Mouse (Mus musculus): ENCODE measurements around the gene Fgfr2. TPM values are rescaled to one million over a fixed set of nuclear protein-coding genes. Genes with fewer than 3 reads are reported as not detected.

Gene Fgfr2
- polyA plus RNA-seq, 1 experiment from 2014 or later = 20.3 TPM

DNA sequence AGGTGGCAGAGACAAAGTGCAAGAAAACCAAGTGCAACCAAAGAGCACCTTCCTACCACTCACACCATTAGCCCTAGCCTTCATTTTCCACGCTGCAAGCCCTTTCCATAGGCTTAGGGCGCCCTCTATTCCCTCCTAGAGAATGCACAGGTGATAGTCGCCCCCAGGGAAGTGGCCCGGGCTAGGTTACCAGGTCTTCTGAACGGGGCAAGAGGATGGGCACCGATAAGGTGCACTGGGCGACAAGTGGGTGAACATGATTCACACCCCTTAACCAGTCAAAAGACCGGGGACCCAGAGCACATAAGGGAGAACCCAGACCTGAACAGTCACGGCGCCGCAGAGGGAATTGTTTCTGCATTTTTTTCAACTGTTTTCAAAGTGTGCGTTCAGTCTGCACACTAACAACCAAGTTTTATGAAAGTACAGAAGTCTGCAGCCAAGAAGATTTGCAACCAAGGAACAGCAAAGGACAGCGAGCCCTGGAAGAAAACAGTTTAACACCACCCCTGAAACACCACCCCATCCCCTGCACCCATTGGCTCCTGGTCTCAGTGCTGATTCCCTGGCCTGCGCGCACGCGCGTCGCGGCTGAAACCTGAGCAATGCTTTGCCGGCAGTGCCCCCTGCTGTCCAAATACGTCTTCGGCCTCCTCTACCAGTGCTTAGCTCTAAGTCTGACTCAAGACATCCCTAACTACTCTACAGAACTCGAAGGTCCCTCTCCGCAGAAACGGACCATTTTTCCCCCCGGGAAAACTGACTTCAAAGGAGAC lies 571.6 kb downstream of the Fgfr2 start:
- Histone ChIP-seq H3K4me2 (ENCODE audit: low read depth, low read length) (peak overlapping the region; percentile 96), H3K9ac (ENCODE audit: low read length) (peak overlapping the region; percentile 78), H3K4me1 (ENCODE audit: control insufficient read depth, insufficient read depth, low read length) (0 out of 2 replicates have a peak, but pooled peaks cover 2% of the 10 kb centered on the region), H3K27me3 (ENCODE audit: control insufficient read depth, insufficient read depth, low read length) (no peaks in the 10 kb centered on the region), H3K4me3 (ENCODE audit: low read length) (peak overlapping the region; percentile 65), H3K36me3 (ENCODE audit: control insufficient read depth, insufficient read depth) (no peaks in the 10 kb centered on the region), H3K9me3 (replicated peaks; ENCODE audit: control insufficient read depth, low read length) (no peaks in the 10 kb centered on the region), H3K27ac (ENCODE audit: low read length) (peak overlapping the region; percentile 50; the same call in 1 of the 2 replicates)
- ATAC-seq (replicated peaks; ENCODE audit: extremely low read depth, insufficient read depth, low FRiP score) = peak; percentile 95
- WGBS = 1% methylated on average over 27 of the region's 27 CpGs

DNA sequence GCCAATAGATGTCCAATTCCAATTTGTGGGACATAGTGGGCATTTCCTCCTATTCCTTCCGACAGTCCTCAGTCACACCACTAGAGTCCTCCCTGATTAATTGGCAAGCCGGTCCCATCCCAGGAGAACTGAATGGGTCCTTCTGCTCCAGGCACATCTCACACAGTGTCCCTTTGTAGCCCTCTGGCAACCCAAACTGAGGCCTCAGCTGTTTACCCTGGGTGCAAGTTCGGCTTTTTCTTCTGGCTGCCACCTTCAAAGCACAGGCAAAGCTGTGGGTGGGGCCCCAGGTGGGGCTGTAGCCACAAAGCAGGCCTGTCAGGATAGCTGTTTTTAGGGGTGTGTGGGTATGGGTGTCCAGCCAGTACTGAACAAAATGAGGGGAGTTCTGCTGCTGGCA lies 576.0 kb downstream of the Fgfr2 start:
- no peaks in the 10 kb centered on the region for H3K9me3 ChIP-seq (replicated peaks; ENCODE audit: control insufficient read depth, low read length)
- no peak overlapping the region for H3K4me2 ChIP-seq (ENCODE audit: low read depth, low read length)

DNA sequence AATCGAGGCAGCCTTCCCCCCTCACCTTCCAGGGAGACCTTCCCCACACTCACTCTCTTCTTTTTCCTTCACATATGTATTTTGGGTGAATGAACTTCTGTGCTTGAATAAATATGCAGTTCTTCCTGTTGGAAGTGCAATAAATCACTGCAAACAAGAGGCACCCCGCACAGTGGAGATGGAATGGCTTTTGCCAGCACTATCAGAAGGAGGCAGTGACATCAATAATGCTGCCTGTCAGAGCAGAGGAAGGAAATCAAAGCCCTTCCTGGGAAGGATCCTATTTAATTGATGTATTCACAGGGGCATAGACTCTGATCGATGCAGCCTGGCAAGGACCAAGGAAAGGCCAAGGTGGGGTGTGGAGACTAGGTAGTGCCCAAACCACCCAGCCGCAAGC lies 580.7 kb downstream of the Fgfr2 start:
- Histone ChIP-seq H3K27me3 (ENCODE audit: control insufficient read depth, insufficient read depth, low read length) (peaks cover 2% of the 10 kb centered on the region; the same call in 1 of the 2 replicates), H3K9me3 (replicated peaks; ENCODE audit: control insufficient read depth, low read length) (no peaks in the 10 kb centered on the region), H3K27ac (ENCODE audit: low read length) (no peak overlapping the region), H3K4me3 (ENCODE audit: low read length) (no peak overlapping the region), H3K4me1 (ENCODE audit: control insufficient read depth, insufficient read depth, low read length) (no peaks in the 10 kb centered on the region), H3K9ac (ENCODE audit: low read length) (no peak overlapping the region), H3K36me3 (ENCODE audit: control insufficient read depth, insufficient read depth) (no peaks in the 10 kb centered on the region), H3K4me2 (ENCODE audit: low read depth, low read length) (no peak overlapping the region)
- ATAC-seq (replicated peaks; ENCODE audit: extremely low read depth, insufficient read depth, low FRiP score) = no peak
- WGBS = 71% methylated on average over 4 of the region's 4 CpGs

More for the DNA sequence above, 576.0 kb downstream of the Fgfr2 start:
- Histone ChIP-seq H3K4me1 (ENCODE audit: control insufficient read depth, insufficient read depth, low read length) (0 out of 2 replicates have a peak, but pooled peaks cover 2% of the 10 kb centered on the region), H3K9ac (ENCODE audit: low read length) (no peak overlapping the region), H3K36me3 (ENCODE audit: control insufficient read depth, insufficient read depth) (no peaks in the 10 kb centered on the region), H3K27ac (ENCODE audit: low read length) (no peak overlapping the region), H3K4me3 (ENCODE audit: low read length) (no peak overlapping the region), H3K27me3 (ENCODE audit: control insufficient read depth, insufficient read depth, low read length) (peaks cover 2% of the 10 kb centered on the region; the same call in 1 of the 2 replicates)
- 63% methylated on average over 3 of the region's 3 CpGs for WGBS
- no peak for ATAC-seq (replicated peaks; ENCODE audit: extremely low read depth, insufficient read depth, low FRiP score)

DNA sequence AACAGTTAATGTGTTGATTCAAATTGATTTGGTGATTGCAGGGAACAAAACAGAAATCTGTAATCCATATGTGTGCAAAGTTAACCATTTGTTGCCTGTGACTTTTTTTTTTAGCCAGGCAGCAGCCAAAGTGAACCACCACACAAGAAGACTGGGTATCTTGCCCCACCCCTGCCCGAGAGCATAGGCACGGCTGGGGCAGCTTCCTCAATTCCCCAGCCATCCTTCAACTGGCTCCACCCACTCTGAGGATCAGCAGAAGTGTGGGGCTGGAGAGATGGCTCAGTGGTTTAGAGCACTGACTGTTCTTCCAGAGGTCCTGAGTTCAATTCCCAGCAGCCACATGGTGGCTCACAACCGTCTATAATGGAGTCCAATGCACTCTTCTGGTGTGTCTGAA lies 581.6 kb downstream of the Fgfr2 start:
- Histone ChIP-seq H3K36me3 (ENCODE audit: control insufficient read depth, insufficient read depth) (no peaks in the 10 kb centered on the region), H3K4me3 (ENCODE audit: low read length) (no peak overlapping the region), H3K4me2 (ENCODE audit: low read depth, low read length) (no peak overlapping the region), H3K9ac (ENCODE audit: low read length) (no peak overlapping the region), H3K9me3 (replicated peaks; ENCODE audit: control insufficient read depth, low read length) (no peaks in the 10 kb centered on the region), H3K4me1 (ENCODE audit: control insufficient read depth, insufficient read depth, low read length) (no peaks in the 10 kb centered on the region), H3K27ac (ENCODE audit: low read length) (no peak overlapping the region), H3K27me3 (ENCODE audit: control insufficient read depth, insufficient read depth, low read length) (peaks cover 2% of the 10 kb centered on the region; the same call in 1 of the 2 replicates)
- ATAC-seq (replicated peaks; ENCODE audit: extremely low read depth, insufficient read depth, low FRiP score) = no peak
- WGBS = 65% methylated on average over 3 of the region's 3 CpGs

DNA sequence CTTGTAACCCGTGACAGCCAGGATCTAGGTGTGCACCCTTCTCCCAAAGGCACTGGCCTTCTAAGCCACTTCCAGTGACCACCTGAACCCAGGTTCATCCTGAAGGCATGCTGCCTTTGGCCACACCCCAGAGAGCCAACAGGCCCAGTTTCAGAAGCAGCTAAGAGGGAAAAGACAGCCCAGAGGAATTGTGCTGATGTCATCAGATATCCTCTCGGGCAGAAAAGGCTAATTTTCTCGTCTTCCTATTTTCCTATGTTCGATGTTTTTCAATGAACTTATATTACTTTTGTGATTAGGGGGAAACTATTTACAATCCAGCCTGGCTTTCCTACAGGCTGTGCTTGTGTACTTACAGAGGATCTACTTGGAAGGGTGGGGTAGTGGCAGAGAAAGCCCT lies 582.6 kb downstream of the Fgfr2 start:
- no peak for ATAC-seq (replicated peaks; ENCODE audit: extremely low read depth, insufficient read depth, low FRiP score)
- WGBS = 72% methylated on average over 4 of the region's 4 CpGs
- no peaks in the 10 kb centered on the region for H3K27me3 ChIP-seq (ENCODE audit: control insufficient read depth, insufficient read depth, low read length)
- no peaks in the 10 kb centered on the region for H3K9me3 ChIP-seq (replicated peaks; ENCODE audit: control insufficient read depth, low read length)
- H3K4me1 ChIP-seq (ENCODE audit: control insufficient read depth, insufficient read depth, low read length) = no peaks in the 10 kb centered on the region
- H3K27ac ChIP-seq (ENCODE audit: low read length) = no peak overlapping the region
- no peak overlapping the region for H3K4me3 ChIP-seq (ENCODE audit: low read length)
- no peak overlapping the region for H3K4me2 ChIP-seq (ENCODE audit: low read depth, low read length)
- H3K9ac ChIP-seq (ENCODE audit: low read length) = no peak overlapping the region
- H3K36me3 ChIP-seq (ENCODE audit: control insufficient read depth, insufficient read depth) = no peaks in the 10 kb centered on the region

DNA sequence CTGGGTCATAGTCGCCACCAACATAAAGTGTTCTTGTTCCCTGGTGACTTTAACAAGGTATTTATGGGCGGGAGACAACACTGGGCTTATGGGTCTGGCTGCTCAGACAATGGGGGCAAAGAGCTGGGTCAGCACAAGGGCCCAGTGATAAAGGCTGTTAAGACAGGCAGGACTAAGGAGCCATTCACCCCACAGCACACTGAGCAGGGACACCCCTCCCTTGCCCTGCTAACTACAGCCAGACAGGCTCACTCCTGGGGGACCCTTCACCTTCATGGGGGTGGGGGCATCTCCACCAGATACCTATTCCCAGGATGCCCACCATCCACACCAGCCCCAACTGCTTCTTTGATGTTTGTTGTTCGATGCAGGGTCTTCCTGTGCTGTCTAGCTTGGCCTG lies 593.9 kb downstream of the Fgfr2 start:
- H3K27ac ChIP-seq (ENCODE audit: low read length) = no peak overlapping the region
- no peak overlapping the region for H3K9ac ChIP-seq (ENCODE audit: low read length)
- no peaks in the 10 kb centered on the region for H3K27me3 ChIP-seq (ENCODE audit: control insufficient read depth, insufficient read depth, low read length)
- no peaks in the 10 kb centered on the region for H3K36me3 ChIP-seq (ENCODE audit: control insufficient read depth, insufficient read depth)
- H3K9me3 ChIP-seq (replicated peaks; ENCODE audit: control insufficient read depth, low read length) = no peaks in the 10 kb centered on the region
- ATAC-seq (replicated peaks; ENCODE audit: extremely low read depth, insufficient read depth, low FRiP score) = no peak
- H3K4me1 ChIP-seq (ENCODE audit: control insufficient read depth, insufficient read depth, low read length) = no peaks in the 10 kb centered on the region
- no peak overlapping the region for H3K4me3 ChIP-seq (ENCODE audit: low read length)
- H3K4me2 ChIP-seq (ENCODE audit: low read depth, low read length) = no peak overlapping the region
- WGBS = 61% methylated on average over 3 of the region's 3 CpGs

DNA sequence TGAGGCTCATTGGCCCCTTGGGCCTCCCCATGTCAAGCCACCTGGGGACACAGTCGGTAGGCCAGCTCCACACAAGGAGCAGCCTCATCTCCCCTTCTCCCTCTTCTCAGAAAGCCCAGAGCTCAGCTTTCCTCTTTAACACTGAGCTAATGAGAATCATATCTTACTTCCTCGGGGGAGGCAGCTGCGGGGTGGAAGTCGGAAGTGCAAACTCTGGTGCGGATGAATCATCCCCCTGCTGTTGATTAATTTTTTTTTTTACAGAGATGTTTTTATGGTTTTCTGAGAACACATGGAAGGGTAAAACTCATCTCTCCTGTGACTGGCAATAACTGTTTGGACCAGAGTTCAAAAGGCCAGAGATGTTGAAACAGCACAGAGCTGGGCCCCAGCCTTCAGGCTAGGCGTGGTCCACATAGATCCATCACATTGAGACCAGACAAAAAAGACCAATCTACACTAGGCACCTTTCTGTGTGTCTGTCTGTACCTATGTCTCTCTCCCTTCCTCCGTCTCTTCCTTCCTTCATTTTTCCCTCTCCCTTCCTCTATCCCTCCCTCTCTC lies 609.6 kb downstream of the Fgfr2 start:
- Histone ChIP-seq H3K27ac (ENCODE audit: low read length) (no peak overlapping the region), H3K36me3 (ENCODE audit: control insufficient read depth, insufficient read depth) (no peaks in the 10 kb centered on the region), H3K4me2 (ENCODE audit: low read depth, low read length) (no peak overlapping the region), H3K9me3 (replicated peaks; ENCODE audit: control insufficient read depth, low read length) (no peaks in the 10 kb centered on the region), H3K4me1 (ENCODE audit: control insufficient read depth, insufficient read depth, low read length) (peaks cover 5% of the 10 kb centered on the region), H3K9ac (ENCODE audit: low read length) (no peak overlapping the region), H3K4me3 (ENCODE audit: low read length) (no peak overlapping the region), H3K27me3 (ENCODE audit: control insufficient read depth, insufficient read depth, low read length) (no peaks in the 10 kb centered on the region)
- WGBS = 64% methylated on average over 7 of the region's 7 CpGs
- no peak for ATAC-seq (replicated peaks; ENCODE audit: extremely low read depth, insufficient read depth, low FRiP score)

DNA sequence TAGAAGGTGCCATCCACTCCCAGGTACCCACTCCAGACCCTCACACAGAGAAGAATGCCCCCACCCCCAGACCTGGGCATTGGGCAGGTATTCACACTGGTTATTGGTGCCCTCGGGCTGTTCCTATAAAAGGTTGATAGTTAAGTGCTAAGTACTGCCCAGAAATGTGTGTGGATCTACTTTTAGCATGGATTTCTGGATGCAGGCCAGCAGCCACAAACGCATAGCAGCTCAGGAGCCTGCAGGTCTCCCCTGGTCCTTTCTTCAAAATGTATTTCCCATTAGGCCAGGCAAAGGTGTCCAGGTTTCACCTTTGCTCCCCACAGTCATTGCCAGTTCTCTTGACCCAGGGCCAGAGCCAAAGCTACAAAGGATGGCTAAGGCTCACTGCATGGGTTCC lies 614.0 kb downstream of the Fgfr2 start:
- H3K9ac ChIP-seq (ENCODE audit: low read length) = no peak overlapping the region
- H3K9me3 ChIP-seq (replicated peaks; ENCODE audit: control insufficient read depth, low read length) = no peaks in the 10 kb centered on the region
- no peak overlapping the region for H3K4me3 ChIP-seq (ENCODE audit: low read length)
- 30% methylated on average over 2 of the region's 2 CpGs for WGBS
- no peak overlapping the region for H3K4me2 ChIP-seq (ENCODE audit: low read depth, low read length)
- H3K4me1 ChIP-seq (ENCODE audit: control insufficient read depth, insufficient read depth, low read length) = peaks cover 5% of the 10 kb centered on the region
- H3K27ac ChIP-seq (ENCODE audit: low read length) = no peak overlapping the region
- H3K27me3 ChIP-seq (ENCODE audit: control insufficient read depth, insufficient read depth, low read length) = no peaks in the 10 kb centered on the region
- peak; percentile 52; the same call in 1 of the 2 replicates for ATAC-seq (replicated peaks; ENCODE audit: extremely low read depth, insufficient read depth, low FRiP score)
- H3K36me3 ChIP-seq (ENCODE audit: control insufficient read depth, insufficient read depth) = no peaks in the 10 kb centered on the region

DNA sequence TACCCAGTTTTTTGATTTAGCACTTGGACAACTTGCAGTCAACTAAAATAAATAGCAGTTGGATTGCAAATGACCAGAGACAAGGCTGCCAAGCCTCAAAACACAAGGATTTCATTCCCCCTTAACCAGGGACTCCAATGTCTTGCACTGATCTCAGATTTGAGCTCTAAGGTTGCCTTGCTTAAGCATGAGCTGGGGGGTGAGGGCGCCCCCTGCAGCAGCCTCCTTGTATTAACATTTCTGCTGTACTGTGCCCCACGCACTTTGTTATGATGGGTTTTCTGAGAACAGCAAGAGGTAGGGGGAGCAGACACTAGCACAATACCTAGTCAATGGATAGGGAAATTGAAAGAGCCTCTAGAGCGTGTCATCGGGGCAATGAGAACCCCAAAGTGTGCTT lies 615.8 kb downstream of the Fgfr2 start:
- no peaks in the 10 kb centered on the region for H3K27me3 ChIP-seq (ENCODE audit: control insufficient read depth, insufficient read depth, low read length)
- ATAC-seq (replicated peaks; ENCODE audit: extremely low read depth, insufficient read depth, low FRiP score) = no peak
- H3K9ac ChIP-seq (ENCODE audit: low read length) = no peak overlapping the region
- no peak overlapping the region for H3K4me3 ChIP-seq (ENCODE audit: low read length)
- no peaks in the 10 kb centered on the region for H3K36me3 ChIP-seq (ENCODE audit: control insufficient read depth, insufficient read depth)
- H3K4me1 ChIP-seq (ENCODE audit: control insufficient read depth, insufficient read depth, low read length) = peaks cover 5% of the 10 kb centered on the region
- no peak overlapping the region for H3K4me2 ChIP-seq (ENCODE audit: low read depth, low read length)
- H3K27ac ChIP-seq (ENCODE audit: low read length) = no peak overlapping the region
- H3K9me3 ChIP-seq (replicated peaks; ENCODE audit: control insufficient read depth, low read length) = no peaks in the 10 kb centered on the region
- 55% methylated on average over 4 of the region's 4 CpGs for WGBS
